Mouse (Mus musculus) cerebellum, postnatal 4 days (tissue): Measurements from ENCODE around the gene Mesd.
"Not testable (repeated sequence)": the region's sequence is repeated elsewhere in the genome, so short reads cannot be mapped to it uniquely, and the experiment has no call there.

Source experiments
- DNase-seq, 2 experiments: peaks; one replicate each; pipeline ENCODE4 v3.0.0; 2022; ENCODE audit warnings: low spot score in 2 of 2, mixed read lengths in 1 of 2

Gene Mesd

GRCm38 (mm10) chr7:83878676-83879448, 5.4 kb upstream of the Mesd start:
- no peak for DNase-seq

- no peak for DNase-seq
Observed at GRCm38 (mm10) chr7:83882150-83882632, 2.1 kb upstream of the Mesd start.

GRCm38 (mm10) chr7:83882633-83883275, 1.5 kb upstream of the Mesd start:
- peak; percentile 24 to 50 for DNase-seq

- peak; percentile 39 to 54 for DNase-seq
Observed at GRCm38 (mm10) chr7:83883276-83884020, 818 bp upstream of the Mesd start.

- no peak for DNase-seq
Observed at GRCm38 (mm10) chr7:83884921-83885532, 761 bp downstream of the Mesd start.

GRCm38 (mm10) chr7:83885835-83886234, 1.6 kb downstream of the Mesd start:
- DNase-seq = no peak

- DNase-seq = no peak
Observed at GRCm38 (mm10) chr7:83886366-83887129, 2.3 kb downstream of the Mesd start.

- DNase-seq = no peak
Observed at GRCm38 (mm10) chr7:83889383-83889782, 5.1 kb downstream of the Mesd start.

GRCm38 (mm10) chr7:83889946-83890345, 5.7 kb downstream of the Mesd start:
- not testable (repeated sequence) for DNase-seq

GRCm38 (mm10) chr7:83891433-83892332, 7.4 kb downstream of the Mesd start:
- DNase-seq = peak; percentile 88 to 97

GRCm38 (mm10) chr7:83892333-83892669, 8.0 kb downstream of the Mesd start:
- DNase-seq = no peak

- DNase-seq = no peak
Observed at GRCm38 (mm10) chr7:83894348-83894747, 10.1 kb downstream of the Mesd start.

GRCm38 (mm10) chr7:83896077-83896740, 11.9 kb downstream of the Mesd start:
- DNase-seq = no peak

GRCm38 (mm10) chr7:83898267-83898666, 14.0 kb downstream of the Mesd start:
- no peak for DNase-seq

GRCm38 (mm10) chr7:83900519-83900918, 16.3 kb downstream of the Mesd start:
- no peak for DNase-seq

- no peak for DNase-seq
Observed at GRCm38 (mm10) chr7:83901425-83901824, 17.2 kb downstream of the Mesd start.

- no peak for DNase-seq
Observed at GRCm38 (mm10) chr7:83902296-83903145, 18.3 kb downstream of the Mesd start.

GRCm38 (mm10) chr7:83904831-83905230, 20.6 kb downstream of the Mesd start:
- DNase-seq = no peak

GRCm38 (mm10) chr7:83911909-83912308, 27.6 kb downstream of the Mesd start:
- DNase-seq = no peak
